Mouse (Mus musculus): Measurements from ENCODE around the gene Abcc12. TPM values are rescaled to one million over a fixed set of nuclear protein-coding genes. Genes with fewer than 3 reads are reported as not detected.

Abcc12 gene
- polyA plus RNA-seq, 1 experiment, result not detected

DNA sequence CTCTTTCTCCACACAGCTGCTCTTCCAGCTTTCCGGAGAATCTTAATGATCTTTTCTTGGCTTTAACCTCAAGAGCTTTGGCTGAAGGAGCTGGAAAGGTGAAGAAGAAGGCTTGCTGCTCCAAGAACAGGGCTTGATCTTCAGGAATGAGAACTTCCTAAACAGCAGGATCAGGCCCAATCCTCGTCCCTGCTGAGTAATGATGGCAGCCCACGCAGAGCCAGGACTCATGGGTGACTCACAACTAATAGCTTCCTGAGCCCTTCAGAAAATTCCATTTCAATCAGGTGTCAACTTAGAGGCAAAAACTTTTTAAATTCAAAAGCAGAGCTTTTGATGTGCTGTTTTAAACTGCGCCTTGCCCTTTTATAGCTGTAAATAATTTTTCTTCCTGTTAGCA lies 135.0 kb downstream of the Abcc12 start:
- H3K4me3 ChIP-seq (ENCODE audit: insufficient read depth, low read length), result no peak overlapping the region
- no peaks in the 10 kb centered on the region for H3K4me1 ChIP-seq (ENCODE audit: control insufficient read depth, insufficient read depth, low read length)
- TF ChIP-seq CTCF (IDR thresholded peaks at IDR 0.05; ENCODE audit: low read depth, low read length), result no peak
- H3K27ac ChIP-seq (ENCODE audit: insufficient read depth, low read depth, low read length), result no peak overlapping the region

DNA sequence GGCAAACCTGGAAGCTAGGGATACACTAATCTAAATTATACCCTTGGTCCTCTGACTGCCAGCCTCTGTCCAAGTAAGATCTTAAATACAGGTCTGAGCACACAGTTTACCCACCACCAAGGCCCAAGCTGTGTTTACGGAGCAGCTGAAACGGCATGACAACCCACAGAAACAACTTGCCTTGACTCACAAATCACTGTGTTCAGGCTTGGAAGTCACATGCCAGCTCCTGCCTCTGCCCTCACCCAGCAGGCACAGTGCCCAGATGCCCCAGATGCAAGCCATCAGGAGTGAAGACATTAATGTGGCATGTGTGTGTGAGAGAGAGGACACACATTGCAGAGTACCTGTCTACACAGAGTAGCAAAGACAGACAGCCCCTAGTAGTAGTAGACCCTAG lies 136.7 kb downstream of the Abcc12 start:
- no peaks in the 10 kb centered on the region for H3K4me1 ChIP-seq (ENCODE audit: control insufficient read depth, insufficient read depth, low read length)
- H3K27ac ChIP-seq (ENCODE audit: insufficient read depth, low read depth, low read length), result no peak overlapping the region
- TF ChIP-seq POLR2A (IDR thresholded peaks at IDR 0.05; ENCODE audit: borderline replicate concordance, low read depth, low read length) (no peak), CTCF (IDR thresholded peaks at IDR 0.05; ENCODE audit: low read depth, low read length) (no peak)

DNA sequence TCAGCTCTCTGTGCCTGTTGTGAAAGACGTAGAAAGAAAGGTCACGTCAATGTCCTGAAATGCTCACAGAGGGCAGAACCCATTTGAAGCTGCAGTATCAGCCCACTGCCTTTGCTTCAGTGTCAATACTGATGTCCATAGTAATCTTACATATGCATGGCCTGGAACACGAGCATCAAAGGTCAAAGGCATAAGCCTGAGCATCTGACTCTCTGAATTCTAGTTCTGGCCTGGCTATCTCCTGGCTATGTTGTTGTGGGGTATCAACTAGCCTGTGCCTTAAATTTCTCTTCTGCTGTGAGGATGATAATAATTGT lies 141.5 kb downstream of the Abcc12 start:
- Histone ChIP-seq H3K27ac (ENCODE audit: insufficient read depth, low read depth, low read length) (no peak overlapping the region), H3K4me1 (ENCODE audit: control insufficient read depth, insufficient read depth, low read length) (no peaks in the 10 kb centered on the region), H3K4me3 (ENCODE audit: insufficient read depth, low read length) (no peak overlapping the region)
- TF ChIP-seq CTCF (IDR thresholded peaks at IDR 0.05; ENCODE audit: low read depth, low read length) (no peak), POLR2A (IDR thresholded peaks at IDR 0.05; ENCODE audit: borderline replicate concordance, low read depth, low read length) (no peak)

More for the DNA sequence above, 136.7 kb downstream of the Abcc12 start:
- no peak overlapping the region for H3K4me3 ChIP-seq (ENCODE audit: insufficient read depth, low read length)

GRCm38 (mm10) chr8:86438133-86438982 lies 142.1 kb downstream of the Abcc12 start:
- H3K27ac ChIP-seq (ENCODE audit: insufficient read depth, low read depth, low read length), result no peak overlapping the region
- H3K4me3 ChIP-seq (ENCODE audit: insufficient read depth, low read length), result no peak overlapping the region
- TF ChIP-seq POLR2A (IDR thresholded peaks at IDR 0.05; ENCODE audit: borderline replicate concordance, low read depth, low read length), result no peak
- no peak for TF ChIP-seq CTCF (IDR thresholded peaks at IDR 0.05; ENCODE audit: low read depth, low read length)
- H3K4me1 ChIP-seq (ENCODE audit: control insufficient read depth, insufficient read depth, low read length), result no peaks in the 10 kb centered on the region

- no peak overlapping the region for H3K27ac ChIP-seq (ENCODE audit: insufficient read depth, low read depth, low read length)
- no peak overlapping the region for H3K4me3 ChIP-seq (ENCODE audit: insufficient read depth, low read length)
- H3K4me1 ChIP-seq (ENCODE audit: control insufficient read depth, insufficient read depth, low read length), result no peaks in the 10 kb centered on the region
- TF ChIP-seq CTCF (IDR thresholded peaks at IDR 0.05; ENCODE audit: low read depth, low read length) (no peak), POLR2A (IDR thresholded peaks at IDR 0.05; ENCODE audit: borderline replicate concordance, low read depth, low read length) (no peak)
These were observed 143.1 kb downstream of the Abcc12 start for GRCm38 (mm10) chr8:86437418-86437817.

Other genes starting within 250 kb of the Abcc12 start
- 27.8 and 31.1 TPM in 2 replicates for gene Lonp2, start 43.4 kb upstream of the Abcc12 start, polyA plus RNA-seq (2012; ENCODE audit: insufficient read depth, insufficient read length, missing spikeins)
- gene Gm10638, start 165.0 kb upstream of the Abcc12 start, polyA plus RNA-seq (2012; ENCODE audit: insufficient read depth, insufficient read length, missing spikeins), result 0.91 TPM in 1 of 2 replicates, not detected in the other
- 11.1 and 11.8 TPM in 2 replicates for gene Siah1a, start 165.2 kb upstream of the Abcc12 start, polyA plus RNA-seq (2012; ENCODE audit: insufficient read depth, insufficient read length, missing spikeins)